Mouse (Mus musculus): ENCODE data around the gene Shbg. TPM values are rescaled to one million over a fixed set of nuclear protein-coding genes. Genes with fewer than 3 reads are reported as not detected.
A peak's percentile ranks its signal among the peaks of the same experiment; 100 is the strongest.
"Not testable (repeated sequence)": the region's sequence is repeated elsewhere in the genome, so short reads cannot be mapped to it uniquely, and the experiment has no call there.

Shbg gene
- polyA plus RNA-seq, 2 experiments from 2014 or later: not detected

DNA sequence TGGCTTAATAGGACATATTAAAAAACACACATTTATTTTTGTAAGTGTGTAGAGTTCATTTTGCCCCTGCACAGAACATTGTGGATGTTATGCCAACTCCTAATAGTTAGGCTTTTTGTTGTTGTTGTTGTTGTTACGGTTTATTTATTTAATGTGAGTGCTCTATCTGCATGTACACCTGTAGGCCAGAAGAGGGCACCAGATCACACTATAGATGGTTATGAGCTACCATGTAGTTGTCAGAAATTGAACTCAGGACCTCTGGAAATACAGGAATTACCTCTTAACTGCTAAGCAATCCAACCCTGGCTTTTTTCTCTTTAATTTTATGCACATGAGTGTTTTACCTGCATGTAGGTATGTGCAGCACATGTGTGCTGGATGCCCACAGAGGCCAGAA is 12.1 kb upstream of the Shbg start:
- no peak for ATAC-seq

GRCm38 (mm10) chr11:69628286-69628685 is 10.6 kb upstream of the Shbg start:
- ATAC-seq: no peak

DNA sequence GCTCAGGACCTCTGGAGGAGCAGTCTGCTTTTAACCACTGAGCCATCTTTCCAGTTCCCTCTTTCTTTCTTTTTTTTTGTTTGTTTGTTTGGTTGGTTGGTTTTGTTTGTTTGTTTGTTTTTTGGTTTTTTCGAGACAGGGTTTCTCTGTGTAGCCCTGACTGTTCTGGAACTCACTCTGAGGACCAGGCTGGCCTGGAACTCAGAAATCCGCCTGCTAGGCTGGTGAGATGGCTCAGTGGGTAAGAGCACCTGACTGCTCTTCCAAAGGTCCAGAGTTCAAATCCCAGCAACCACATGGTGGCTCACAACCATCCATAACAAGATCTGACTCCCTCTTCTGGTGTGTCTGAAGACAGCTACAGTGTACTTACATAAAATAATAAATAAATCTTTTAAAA is 6.6 kb upstream of the Shbg start:
- ATAC-seq: not testable (repeated sequence)

- ATAC-seq: no peak
Measured at GRCm38 (mm10) chr11:69623006-69623405, 5.3 kb upstream of the Shbg start.

DNA sequence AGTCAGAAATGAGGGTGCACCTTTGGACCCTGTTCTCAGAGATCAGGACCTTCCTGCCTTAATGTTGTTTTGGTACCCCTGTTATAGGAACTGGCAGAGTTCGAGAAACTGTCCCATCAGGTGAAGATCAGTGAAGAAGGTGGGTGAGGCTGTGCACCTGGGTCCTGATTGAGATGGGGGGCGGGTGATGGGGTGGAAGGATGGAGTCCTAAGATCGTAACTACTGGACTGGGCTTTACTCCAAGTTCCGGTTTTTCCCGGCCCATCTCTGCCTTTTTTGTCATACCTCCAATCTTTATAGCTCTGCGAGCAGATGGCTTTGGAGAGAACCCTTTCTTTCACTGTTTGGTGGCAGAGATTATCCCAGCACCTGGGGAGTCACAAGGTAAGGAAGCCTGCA is 4.7 kb upstream of the Shbg start:
- ATAC-seq: no peak

DNA sequence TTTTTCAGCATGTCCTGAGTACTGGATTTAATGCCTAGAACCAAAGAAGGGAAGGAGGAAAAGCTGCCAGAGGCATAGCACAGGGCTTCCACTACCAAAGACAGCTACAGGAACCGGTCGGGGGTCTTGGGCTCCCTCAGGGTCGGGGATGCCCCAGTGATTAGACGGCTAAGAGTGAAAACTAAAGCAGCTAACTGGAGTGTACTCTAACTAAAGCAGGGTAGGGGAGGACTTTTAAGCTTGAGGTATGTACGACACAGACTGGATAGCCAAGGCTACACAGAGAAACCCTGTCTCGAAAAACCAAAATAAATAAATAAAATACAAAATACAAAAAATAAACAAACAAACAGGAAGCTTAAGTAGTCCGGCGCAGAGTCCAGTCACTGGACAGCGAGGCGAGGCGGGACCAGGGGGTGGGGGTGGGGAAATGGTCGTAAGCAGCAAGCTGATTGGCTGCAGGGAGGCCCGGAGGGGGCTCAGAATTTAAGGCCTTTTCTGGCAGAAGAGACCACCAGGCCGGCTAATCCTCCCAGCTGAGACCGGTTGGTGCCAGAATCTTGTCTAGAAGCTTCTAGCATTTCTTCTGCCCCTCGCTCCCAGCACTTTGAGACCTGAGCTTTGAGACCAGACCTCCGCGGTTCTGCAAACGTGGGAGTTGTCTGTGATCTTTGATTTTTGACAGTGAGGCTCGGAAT is 4.0 kb upstream of the Shbg start, which contains the start of gene Sat2:
Gene Sat2 (plus strand): TSS at position 454 of the 698 bp plus-strand sequence.
- no peak for ATAC-seq

DNA sequence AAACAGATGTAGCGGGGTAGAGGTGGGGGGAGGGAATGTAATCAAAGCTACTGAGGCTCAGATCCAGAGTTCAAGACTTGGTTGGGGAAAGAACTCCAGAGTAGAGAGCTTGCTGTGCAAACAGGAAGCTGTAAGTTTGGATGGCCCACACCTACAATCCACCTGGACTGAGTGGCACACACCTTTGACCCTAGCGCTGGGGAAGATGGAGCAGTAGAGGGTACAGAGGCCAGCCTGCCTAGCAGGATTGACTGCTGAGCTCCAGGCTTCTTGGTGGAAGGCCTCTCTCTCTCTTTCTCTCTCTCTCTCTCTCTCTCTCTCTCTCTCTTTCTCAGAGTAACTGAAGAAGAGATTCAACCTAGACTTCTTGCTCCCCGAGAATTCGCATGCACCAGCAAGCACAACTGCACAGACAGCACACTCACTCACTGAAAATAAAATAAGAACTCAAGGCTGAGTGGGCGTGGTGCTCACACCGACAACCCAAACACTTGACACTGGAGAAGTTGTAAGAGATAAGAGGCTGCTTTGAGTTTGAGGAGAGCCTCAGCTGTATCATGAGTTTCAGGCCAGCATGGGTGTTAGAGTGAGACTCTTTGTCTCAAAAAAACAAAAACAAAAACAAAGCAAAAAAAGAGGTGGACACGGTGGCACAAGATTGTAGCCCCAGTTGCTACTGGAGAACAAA is 2.8 kb upstream of the Shbg start:
- no peak for ATAC-seq

DNA sequence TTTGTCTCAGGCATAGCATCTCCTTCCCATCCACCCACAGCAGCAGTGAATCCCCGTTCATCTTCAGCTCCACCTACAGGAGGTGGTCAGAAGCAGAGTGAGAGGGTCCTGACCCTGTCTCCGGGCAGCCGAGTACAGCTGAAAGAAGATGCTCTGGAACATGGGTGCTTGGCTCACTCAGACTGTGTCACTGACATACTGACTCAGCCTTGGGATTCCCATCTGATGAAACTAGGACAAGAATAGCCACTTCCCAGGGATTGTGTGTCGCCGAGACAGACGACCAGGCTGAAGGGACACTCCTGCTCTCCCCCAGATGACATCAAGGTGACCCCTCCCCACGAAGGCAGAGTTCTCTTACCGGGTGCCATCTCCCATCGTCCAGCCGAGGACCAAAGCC is 924 bp downstream of the Shbg start:
- no peak for ATAC-seq

- ATAC-seq: not testable (repeated sequence)
Measured at GRCm38 (mm10) chr11:69614257-69614588, 3.5 kb downstream of the Shbg start.

- ATAC-seq: no peak
Measured at GRCm38 (mm10) chr11:69613553-69614256, 4.0 kb downstream of the Shbg start.

DNA sequence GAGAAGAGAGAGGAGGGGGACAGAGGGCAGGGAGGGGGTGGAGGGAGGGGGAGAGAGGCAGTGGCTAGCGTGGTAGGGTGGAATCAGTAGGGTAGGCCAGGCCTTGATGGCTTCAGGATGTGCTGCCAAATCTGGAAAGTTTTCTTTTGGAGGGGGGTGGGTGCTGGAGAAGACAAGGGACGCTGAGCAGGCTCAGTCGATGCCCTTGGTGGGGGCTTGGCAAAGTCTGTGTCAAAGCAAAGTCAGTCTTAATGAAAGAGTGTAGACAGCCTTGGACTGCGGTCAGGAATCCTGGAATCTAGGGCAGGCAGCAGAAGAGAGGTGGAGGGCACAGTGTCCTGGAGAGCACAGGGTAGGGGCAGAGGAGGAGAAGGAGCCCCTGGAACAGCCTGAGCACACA is 6.8 kb downstream of the Shbg start:
- no peak for ATAC-seq

GRCm38 (mm10) chr11:69609416-69609815 is 8.3 kb downstream of the Shbg start:
- ATAC-seq: no peak

- ATAC-seq: no peak
Measured at GRCm38 (mm10) chr11:69608525-69608924, 9.2 kb downstream of the Shbg start.

- no peak for ATAC-seq
Measured at GRCm38 (mm10) chr11:69606832-69607231, 10.9 kb downstream of the Shbg start.

- no peak for ATAC-seq
Measured at GRCm38 (mm10) chr11:69606491-69606795, 11.3 kb downstream of the Shbg start.

- ATAC-seq: peak; percentile 77
Measured at GRCm38 (mm10) chr11:69605726-69606490, 11.8 kb downstream of the Shbg start, which contains the start of gene Atp1b2. Gene Atp1b2, minus strand, starts transcription at chr11:69605942.

- ATAC-seq: peak; percentile 34
Measured at GRCm38 (mm10) chr11:69604795-69605664, 12.7 kb downstream of the Shbg start.

GRCm38 (mm10) chr11:69604347-69604746 is 13.4 kb downstream of the Shbg start:
- no peak for ATAC-seq

GRCm38 (mm10) chr11:69603516-69603915 is 14.2 kb downstream of the Shbg start:
- ATAC-seq: no peak

- ATAC-seq: no peak
Measured at GRCm38 (mm10) chr11:69601768-69602167, 15.9 kb downstream of the Shbg start.

GRCm38 (mm10) chr11:69600098-69600497 is 17.6 kb downstream of the Shbg start:
- no peak for ATAC-seq

GRCm38 (mm10) chr11:69599436-69599835 is 18.3 kb downstream of the Shbg start:
- no peak for ATAC-seq

Measured in CD4-positive, CD25-positive, alpha-beta regulatory T cell, adult 4 months (primary cell).